Mouse (Mus musculus): Measurements from ENCODE around the gene Tmem8.
"Not testable (repeated sequence)": the region's sequence is repeated elsewhere in the genome, so short reads cannot be mapped to it uniquely, and the experiment has no call there.

Gene Tmem8

GRCm38 (mm10) chr17:26112751-26113150, 348 bp upstream of the Tmem8 start:
- no peak for DNase-seq

GRCm38 (mm10) chr17:26114061-26114460, 962 bp downstream of the Tmem8 start:
- DNase-seq: no peak

DNA sequence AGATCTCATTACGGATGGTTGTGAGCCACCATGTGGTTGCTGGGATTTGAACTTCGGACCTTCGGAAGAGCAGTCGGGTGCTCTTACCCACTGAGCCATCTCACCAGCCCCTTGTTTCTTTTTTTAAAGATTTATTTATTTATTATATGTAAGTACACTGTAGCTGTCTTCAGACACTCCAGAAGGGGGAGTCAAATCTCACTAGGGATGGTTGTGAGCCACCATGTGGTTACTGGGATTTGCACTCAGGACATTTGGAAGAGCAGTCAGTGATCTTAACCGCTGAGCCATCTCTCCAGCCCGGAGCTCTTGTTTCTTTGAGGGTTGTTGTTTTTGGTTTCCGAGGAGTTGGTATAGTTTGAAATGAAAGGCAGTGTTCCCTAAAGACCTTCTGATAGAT, 1.4 kb downstream of the Tmem8 start:
- DNase-seq: not testable (repeated sequence)

- peak; percentile 43 for DNase-seq
These were observed 2.3 kb downstream of the Tmem8 start for GRCm38 (mm10) chr17:26115205-26115898.

DNA sequence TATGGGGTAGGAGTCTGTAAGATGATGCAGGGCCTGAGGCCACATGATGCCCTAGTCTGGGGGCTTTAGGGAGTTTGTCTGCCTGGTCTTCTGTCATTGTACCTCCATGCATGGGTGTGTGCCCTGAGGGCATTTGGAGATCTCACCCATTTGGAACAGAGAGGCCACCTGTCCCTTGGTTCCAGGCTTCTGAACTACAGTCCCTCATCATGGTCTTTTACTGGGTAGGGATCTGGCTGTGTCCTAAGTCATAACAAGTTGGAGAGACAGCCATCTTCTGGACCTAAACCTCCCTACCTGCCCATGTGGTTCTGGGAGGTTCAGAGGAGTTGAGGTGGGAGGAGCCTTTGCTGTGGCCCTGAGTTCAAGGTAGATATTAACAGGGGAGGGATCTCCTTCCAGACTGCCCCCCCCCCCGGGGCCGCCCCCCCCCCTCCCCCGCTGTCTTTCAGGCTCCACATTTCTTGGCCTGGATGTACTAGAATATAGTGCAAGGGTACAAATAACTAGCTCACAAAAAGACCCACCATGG, 2.9 kb downstream of the Tmem8 start:
- DNase-seq: no peak

- no peak for DNase-seq
These were observed 3.6 kb downstream of the Tmem8 start for GRCm38 (mm10) chr17:26116503-26117258.

- DNase-seq: peak; percentile 68
These were observed 6.9 kb downstream of the Tmem8 start for GRCm38 (mm10) chr17:26119766-26120710.

- peak; percentile 65 for DNase-seq
These were observed 9.5 kb downstream of the Tmem8 start for GRCm38 (mm10) chr17:26122431-26123140.

- peak; percentile 94 for DNase-seq
These were observed 10.2 kb downstream of the Tmem8 start, which contains the start of gene Mrpl28 for GRCm38 (mm10) chr17:26123267-26123684. Gene Mrpl28 (plus strand): TSS chr17:26123500.

GRCm38 (mm10) chr17:26124560-26124959, 11.5 kb downstream of the Tmem8 start:
- peak; percentile 40 for DNase-seq

GRCm38 (mm10) chr17:26125226-26125625, 12.1 kb downstream of the Tmem8 start:
- peak; percentile 44 for DNase-seq

- DNase-seq: no peak
These were observed 18.1 kb downstream of the Tmem8 start for GRCm38 (mm10) chr17:26131062-26131732.

- DNase-seq: no peak
These were observed 19.1 kb downstream of the Tmem8 start for GRCm38 (mm10) chr17:26131856-26132853.

DNA sequence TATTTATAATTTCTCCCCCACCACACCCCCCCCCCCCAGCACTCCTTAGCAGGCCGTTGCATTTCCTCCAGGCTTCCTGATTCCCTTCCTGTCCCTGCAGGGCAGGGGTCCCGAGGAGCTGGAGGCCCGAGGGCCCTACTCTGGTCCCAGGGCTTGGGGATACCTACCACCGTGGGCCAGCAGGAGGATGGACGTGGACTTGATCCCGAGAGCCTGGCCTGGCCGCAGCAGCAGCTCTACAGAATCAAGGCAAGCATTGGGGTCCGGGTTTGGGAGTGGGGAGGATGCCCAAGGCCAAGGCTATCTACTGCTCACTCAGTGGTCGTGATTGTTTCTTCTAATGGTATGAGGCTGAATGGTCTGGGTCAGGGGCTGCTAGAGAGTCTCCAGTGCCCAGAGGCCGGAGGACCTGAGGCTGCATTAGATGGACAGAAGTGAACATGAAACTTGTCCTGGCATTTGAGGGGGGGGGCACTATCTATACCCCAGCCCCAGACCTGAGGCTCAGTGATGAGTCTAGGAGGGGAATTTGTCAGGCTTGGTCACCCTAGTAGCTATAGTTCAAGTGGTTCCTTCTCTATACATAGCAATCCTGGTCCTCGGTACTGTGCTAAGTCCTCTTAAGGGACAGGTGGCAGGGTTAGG, 24.1 kb downstream of the Tmem8 start:
- peak; percentile 49 for DNase-seq

- DNase-seq: no peak
These were observed 24.6 kb downstream of the Tmem8 start for GRCm38 (mm10) chr17:26137751-26138130.

DNA sequence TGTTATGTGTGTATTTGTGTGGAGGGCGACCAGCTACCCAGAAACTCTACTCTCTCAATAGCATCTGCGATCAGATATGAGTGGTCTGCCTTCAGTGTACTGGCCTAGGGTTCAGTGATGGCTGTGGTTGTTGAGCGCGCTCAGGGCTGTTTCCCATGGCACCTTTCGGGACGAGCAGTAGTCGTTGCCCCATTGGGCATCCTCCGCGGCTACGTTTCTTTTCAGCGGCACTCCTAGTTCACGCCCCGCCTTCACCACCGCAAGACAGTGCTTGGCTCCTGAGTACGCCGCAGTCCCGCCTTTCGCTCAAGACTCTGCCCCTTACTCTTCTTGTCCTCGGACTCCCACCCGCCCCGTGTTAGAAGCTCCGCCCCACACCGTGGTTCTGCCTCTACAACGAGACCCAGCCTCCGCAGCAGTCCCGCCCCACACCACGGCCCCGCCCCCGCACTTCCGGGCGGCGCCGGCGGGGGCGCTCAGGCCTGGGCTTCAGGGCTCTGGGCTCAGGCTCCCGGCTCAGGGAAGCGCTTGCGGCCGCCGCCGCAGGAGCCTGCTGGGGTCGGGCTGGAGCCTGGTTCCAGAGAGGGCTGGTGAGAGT, 25.2 kb downstream of the Tmem8 start, which contains the start of gene Axin1:
TSS of gene Axin1 (plus strand) at position 450 of the 598 bp plus-strand sequence.
- DNase-seq: peak; percentile 98

DNA sequence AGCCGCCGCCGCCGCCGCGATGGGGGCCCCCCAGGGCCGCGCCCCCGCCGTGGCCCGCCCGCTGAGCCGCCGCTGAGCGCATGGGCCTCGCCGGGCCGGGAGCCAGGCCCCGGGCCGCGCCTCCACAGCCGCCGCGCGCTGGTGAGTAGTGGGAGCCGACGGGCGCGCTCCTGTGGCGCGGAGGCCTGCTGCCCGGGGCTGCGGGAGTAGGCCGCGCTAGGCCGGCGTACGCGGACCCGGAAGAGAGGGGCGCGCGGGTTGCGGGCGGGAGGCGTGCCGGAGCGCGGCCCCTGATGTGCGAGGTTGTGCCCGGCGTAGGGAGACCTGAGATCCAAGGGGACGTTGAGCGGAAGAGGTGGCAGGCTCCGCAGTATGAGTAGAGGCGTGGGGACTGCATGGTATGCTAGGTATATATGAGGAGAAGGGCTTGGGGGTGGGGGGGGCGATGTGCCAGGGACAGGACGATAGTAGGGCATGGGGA, 25.8 kb downstream of the Tmem8 start:
- no peak for DNase-seq

DNA sequence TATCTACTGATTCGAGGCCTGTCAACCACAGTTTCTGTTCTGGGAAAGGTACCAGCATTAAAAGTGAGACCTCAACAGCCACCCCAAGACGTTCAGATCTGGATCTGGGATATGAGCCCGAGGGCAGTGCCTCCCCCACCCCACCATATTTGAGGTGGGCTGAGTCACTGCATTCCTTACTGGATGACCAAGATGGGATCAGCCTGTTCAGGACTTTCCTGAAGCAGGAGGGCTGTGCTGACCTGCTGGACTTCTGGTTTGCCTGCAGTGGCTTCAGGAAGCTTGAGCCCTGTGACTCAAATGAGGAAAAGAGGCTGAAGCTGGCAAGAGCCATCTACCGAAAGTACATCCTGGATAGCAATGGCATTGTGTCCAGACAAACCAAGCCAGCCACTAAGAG, 29.7 kb downstream of the Tmem8 start:
- no peak for DNase-seq

DNA sequence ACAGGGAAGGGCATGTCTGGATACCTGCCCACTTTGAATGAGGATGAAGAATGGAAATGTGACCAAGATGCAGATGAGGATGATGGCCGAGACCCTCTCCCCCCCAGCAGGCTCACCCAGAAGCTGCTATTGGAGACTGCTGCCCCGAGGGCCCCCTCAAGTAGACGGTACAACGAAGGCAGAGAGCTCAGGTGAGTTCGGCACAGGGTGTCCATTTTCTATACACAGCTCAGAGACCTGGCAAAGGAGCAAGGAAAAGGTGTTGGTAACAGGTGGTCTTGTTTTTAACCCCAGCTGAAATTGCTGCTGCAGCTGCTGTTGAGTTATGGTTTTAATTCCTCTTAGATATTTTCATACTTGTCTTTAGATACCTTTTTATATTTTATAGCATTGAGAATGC, 30.3 kb downstream of the Tmem8 start:
- DNase-seq: no peak
